Mouse (Mus musculus) midbrain, embryonic 15.5 days (tissue): ENCODE measurements at regions not wholly inside any gene's neighbourhood (a gene's known extent, or its start where the extent isn't known, plus 50 kb on each side); places are given as distances from the start of the nearest gene placed in this dataset.

Source experiments
- ATAC-seq: fragments of 200-750 bp; cut with Nextera tagmentation; replicated peaks from 2 replicates; pipeline ENCODE4 v1.8.0; 2017; ENCODE audit warnings: moderate TSS enrichment
- H3K27ac ChIP-seq: fragments of 300-500 bp; sonication (generic); 2 replicates; pipeline ENCODE4 v1.5.1; 2015; ENCODE audit warnings: mild to moderate bottlenecking, inconsistent platforms
- H3K27me3 ChIP-seq: fragments of 300-500 bp; sonication (generic); replicated peaks from 2 replicates; pipeline ENCODE4 v1.6.1; 2015; ENCODE audit warnings: inconsistent platforms
- H3K36me3 ChIP-seq: fragments of 300-500 bp; sonication (generic); replicated peaks from 2 replicates; pipeline ENCODE4 v1.6.1; 2015; ENCODE audit warnings: inconsistent platforms
- H3K4me1 ChIP-seq: fragments of 300-500 bp; sonication (generic); 2 replicates; pipeline ENCODE4 v1.6.1; 2015; ENCODE audit warnings: inconsistent platforms
- H3K4me2 ChIP-seq: fragments of 300-500 bp; sonication (generic); 2 replicates; pipeline ENCODE4 v1.6.1; 2015; ENCODE audit warnings: inconsistent platforms, mild to moderate bottlenecking, moderate library complexity
- H3K4me3 ChIP-seq: fragments of 300-500 bp; sonication (generic); 2 replicates; pipeline ENCODE4 v1.5.1; 2015; ENCODE audit warnings: mild to moderate bottlenecking, inconsistent platforms
- H3K9ac ChIP-seq: fragments of 300-500 bp; sonication (generic); 2 replicates; pipeline ENCODE4 v1.6.1; 2015; ENCODE audit warnings: mild to moderate bottlenecking, inconsistent platforms
- H3K9me3 ChIP-seq: fragments of 300-500 bp; sonication (generic); 2 replicates; pipeline ENCODE4 v1.6.1; 2016; ENCODE audit warnings: inconsistent platforms
- WGBS: fragments of 180-500 bp; shearing (Covaris S2); methylation state at CpG from one replicate; pipeline ENCODE4 v1.1.7; 2015; ENCODE audit warnings: mixed read lengths; 5-methylcytosine and 5-hydroxymethylcytosine counted together

DNA sequence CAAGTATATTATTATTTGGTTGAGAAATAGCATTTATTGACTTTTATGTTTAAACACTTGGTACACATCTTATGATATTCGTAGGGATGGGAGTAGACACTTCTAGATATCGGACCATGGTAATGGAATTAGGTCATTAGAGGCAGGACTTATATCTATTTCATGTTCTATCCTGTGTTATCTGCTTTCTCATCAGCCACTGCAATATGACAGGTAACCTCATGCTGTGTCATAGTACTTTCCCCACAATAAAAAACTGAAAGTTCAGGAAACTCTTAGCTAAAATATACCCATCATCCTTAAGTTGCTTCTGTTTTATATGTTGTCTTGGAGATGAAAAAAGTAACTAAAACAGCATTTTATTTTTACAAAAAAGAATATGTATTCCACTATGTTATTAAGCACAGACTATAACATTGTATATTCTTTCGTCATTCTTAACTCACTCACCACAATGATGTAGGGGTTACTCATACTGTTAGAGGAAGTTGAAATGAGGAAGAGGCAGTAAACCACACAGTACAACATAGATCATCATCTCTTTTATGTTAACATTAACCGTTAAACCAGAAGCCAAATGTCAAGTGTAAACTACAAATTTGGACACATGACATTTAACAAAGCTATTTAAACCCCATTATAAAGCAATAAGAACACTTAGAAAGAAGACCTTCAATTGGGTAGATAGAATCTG, 221.8 kb downstream of the 4930474N05Rik start:
- H3K4me3 ChIP-seq: no peak overlapping the region
- H3K27me3 ChIP-seq: no peaks in the 10 kb centered on the region
- no peaks in the 10 kb centered on the region for H3K9me3 ChIP-seq
- H3K9ac ChIP-seq: no peak overlapping the region
- no peaks in the 10 kb centered on the region for H3K36me3 ChIP-seq
- ATAC-seq: no peak
- WGBS: 90% methylated on average over 4 of the region's 4 CpGs
- no peaks in the 10 kb centered on the region for H3K4me1 ChIP-seq
- no peak overlapping the region for H3K4me2 ChIP-seq
- no peak overlapping the region for H3K27ac ChIP-seq

GRCm38 (mm10) chr14:36328258-36328891, 233.7 kb downstream of the 4930474N05Rik start:
- H3K36me3 ChIP-seq: no peaks in the 10 kb centered on the region
- H3K4me1 ChIP-seq: no peaks in the 10 kb centered on the region
- 56% methylated on average over 3 of the region's 3 CpGs for WGBS
- no peaks in the 10 kb centered on the region for H3K27me3 ChIP-seq
- no peak overlapping the region for H3K27ac ChIP-seq
- no peaks in the 10 kb centered on the region for H3K9me3 ChIP-seq
- no peak overlapping the region for H3K4me3 ChIP-seq
- ATAC-seq: no peak
- H3K9ac ChIP-seq: no peak overlapping the region
- H3K4me2 ChIP-seq: no peak overlapping the region

DNA sequence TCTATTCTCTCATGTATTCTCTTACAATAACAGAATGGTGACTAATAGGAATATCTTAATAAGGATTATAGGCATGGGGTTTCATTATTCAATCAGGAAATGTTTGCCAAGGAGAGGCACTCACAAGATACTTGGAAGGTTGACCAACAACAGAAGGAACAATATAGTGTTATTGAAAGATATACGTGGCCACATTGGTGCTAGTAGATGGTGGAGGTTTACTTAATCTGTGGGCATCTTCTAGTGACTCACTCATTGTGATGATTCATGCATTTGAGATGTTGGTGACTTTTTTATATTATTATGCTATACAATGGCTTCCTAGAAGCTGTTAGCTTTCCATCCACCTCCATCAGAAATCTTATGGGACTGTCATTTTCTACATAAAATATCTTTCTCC, 246.1 kb downstream of the 4930474N05Rik start:
- Histone ChIP-seq H3K4me3 (no peak overlapping the region), H3K4me2 (no peak overlapping the region), H3K27me3 (no peaks in the 10 kb centered on the region), H3K27ac (no peak overlapping the region), H3K9me3 (no peaks in the 10 kb centered on the region), H3K4me1 (no peaks in the 10 kb centered on the region), H3K36me3 (no peaks in the 10 kb centered on the region), H3K9ac (no peak overlapping the region)
- no peak for ATAC-seq
- 95% methylated on average over 1 of the region's 1 CpGs for WGBS
